Mouse (Mus musculus): Measurements from ENCODE around the gene Cnih1.
A peak's percentile ranks its signal among the peaks of the same experiment; 100 is the strongest.
"Not testable (repeated sequence)": the region's sequence is repeated elsewhere in the genome, so short reads cannot be mapped to it uniquely, and the experiment has no call there.

Cnih1 gene

GRCm38 (mm10) chr14:46788505-46788901, 292 bp upstream of the Cnih1 start:
- no peak for DNase-seq (ENCODE audit: low spot score)

DNA sequence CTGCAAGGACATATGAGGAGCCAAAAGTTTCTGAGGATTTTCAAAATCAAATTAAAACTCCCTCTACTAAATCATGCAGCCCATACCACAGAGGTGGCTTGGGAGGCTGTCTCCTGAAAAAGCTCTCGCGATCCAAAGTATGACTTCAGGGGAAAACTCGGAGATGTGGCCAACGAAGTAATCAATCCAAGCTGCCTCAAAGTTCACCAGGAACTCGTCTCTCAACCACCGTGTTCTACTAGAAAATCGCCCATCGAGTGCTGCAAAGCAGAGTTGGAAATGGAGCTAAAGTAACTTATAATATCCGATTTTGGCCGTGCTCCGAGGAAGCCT, 791 bp downstream of the Cnih1 start:
- no peak for DNase-seq (ENCODE audit: low spot score)

- no peak for DNase-seq (ENCODE audit: low spot score)
These were observed 3.0 kb downstream of the Cnih1 start for GRCm38 (mm10) chr14:46785247-46785646.

GRCm38 (mm10) chr14:46783327-46783926, 4.8 kb downstream of the Cnih1 start:
- DNase-seq (ENCODE audit: low spot score), result no peak

GRCm38 (mm10) chr14:46782187-46782828, 5.9 kb downstream of the Cnih1 start:
- no peak for DNase-seq (ENCODE audit: low spot score)

- DNase-seq (ENCODE audit: low spot score), result no peak
These were observed 7.1 kb downstream of the Cnih1 start for GRCm38 (mm10) chr14:46781086-46781485.

- no peak for DNase-seq (ENCODE audit: low spot score)
These were observed 9.0 kb downstream of the Cnih1 start for GRCm38 (mm10) chr14:46779217-46779616.

- DNase-seq (ENCODE audit: low spot score), result no peak
These were observed 9.5 kb downstream of the Cnih1 start for GRCm38 (mm10) chr14:46778756-46779155.

GRCm38 (mm10) chr14:46770036-46770435, 18.2 kb downstream of the Cnih1 start:
- DNase-seq (ENCODE audit: low spot score), result no peak

DNA sequence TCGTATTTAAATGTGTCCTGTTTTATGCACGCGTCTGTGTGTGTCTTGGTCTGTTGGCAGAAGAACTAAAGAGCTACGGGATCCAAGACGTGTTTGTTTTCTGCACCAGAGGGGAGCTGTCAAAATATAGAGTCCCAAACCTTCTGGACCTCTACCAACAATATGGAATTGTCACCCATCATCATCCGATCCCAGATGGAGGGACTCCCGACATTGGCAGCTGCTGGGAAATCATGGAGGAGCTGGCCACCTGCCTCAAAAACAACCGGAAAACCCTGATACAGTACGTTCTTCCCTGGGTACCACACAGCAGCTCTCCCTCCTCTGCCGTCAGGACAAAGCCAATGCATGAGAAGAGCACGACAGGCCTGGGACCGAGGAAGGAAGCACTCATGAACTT, 21.1 kb downstream of the Cnih1 start:
- no peak for DNase-seq (ENCODE audit: low spot score)

- DNase-seq (ENCODE audit: low spot score), result no peak
These were observed 27.0 kb downstream of the Cnih1 start for GRCm38 (mm10) chr14:46761186-46761585.

GRCm38 (mm10) chr14:46760355-46761029, 27.7 kb downstream of the Cnih1 start, which contains the start of gene Cdkn3:
Cdkn3 (plus strand) TSS chr14:46760541.
- DNase-seq (ENCODE audit: low spot score), result peak; percentile 78

- no peak for DNase-seq (ENCODE audit: low spot score)
These were observed 28.2 kb downstream of the Cnih1 start for GRCm38 (mm10) chr14:46759970-46760354.

GRCm38 (mm10) chr14:46757736-46758135, 30.5 kb downstream of the Cnih1 start:
- DNase-seq (ENCODE audit: low spot score), result no peak

DNA sequence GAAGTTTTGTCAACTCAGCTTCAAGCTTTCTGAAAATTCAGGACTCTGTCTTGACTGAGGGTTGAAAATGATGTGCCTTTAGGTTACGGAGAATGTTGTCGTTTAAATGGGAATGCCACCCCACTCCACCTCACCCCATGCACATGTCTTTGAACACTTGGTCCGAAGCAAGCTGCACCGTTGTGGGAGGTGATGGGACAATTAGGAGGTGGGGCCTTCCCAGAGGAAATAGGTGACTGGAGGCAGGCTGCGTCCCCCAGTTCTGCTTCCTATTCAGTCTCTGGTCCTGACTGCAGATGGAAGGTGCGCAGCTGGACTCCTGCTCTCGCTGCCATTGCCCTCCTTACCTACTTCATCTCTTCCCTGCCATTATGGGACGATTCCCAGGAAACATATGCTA, 32.4 kb downstream of the Cnih1 start:
- DNase-seq (ENCODE audit: low spot score), result no peak

- not testable (repeated sequence) for DNase-seq (ENCODE audit: low spot score)
These were observed 33.8 kb downstream of the Cnih1 start for GRCm38 (mm10) chr14:46754371-46754770.

GRCm38 (mm10) chr14:46745413-46745812, 42.8 kb downstream of the Cnih1 start:
- no peak for DNase-seq (ENCODE audit: low spot score)

- DNase-seq (ENCODE audit: low spot score), result no peak
These were observed 45.5 kb downstream of the Cnih1 start for GRCm38 (mm10) chr14:46742674-46743073.

DNA sequence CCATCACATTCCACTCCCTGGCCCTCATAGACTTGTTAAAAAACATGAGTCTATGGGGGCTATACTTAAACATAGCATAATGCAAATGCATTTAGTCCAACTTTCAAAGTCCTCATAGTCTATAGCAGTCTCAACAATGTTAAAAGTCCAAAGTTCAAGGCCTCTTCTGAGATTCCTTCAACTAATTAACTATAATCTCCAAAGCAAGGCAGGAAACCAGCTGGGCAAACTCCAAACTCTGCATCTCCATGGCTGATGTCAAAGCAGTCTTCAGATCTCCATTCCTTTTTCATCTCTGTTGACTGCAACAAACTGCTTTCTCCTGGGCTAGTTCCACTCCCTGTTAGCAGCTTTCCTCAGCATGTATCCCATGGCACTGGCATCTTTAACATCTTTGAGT, 50.9 kb downstream of the Cnih1 start:
- DNase-seq (ENCODE audit: low spot score), result not testable (repeated sequence)

- DNase-seq (ENCODE audit: low spot score), result no peak
These were observed 51.8 kb downstream of the Cnih1 start for GRCm38 (mm10) chr14:46736366-46736765.

- DNase-seq (ENCODE audit: low spot score), result no peak
These were observed 53.3 kb downstream of the Cnih1 start for GRCm38 (mm10) chr14:46734761-46735455.

DNA sequence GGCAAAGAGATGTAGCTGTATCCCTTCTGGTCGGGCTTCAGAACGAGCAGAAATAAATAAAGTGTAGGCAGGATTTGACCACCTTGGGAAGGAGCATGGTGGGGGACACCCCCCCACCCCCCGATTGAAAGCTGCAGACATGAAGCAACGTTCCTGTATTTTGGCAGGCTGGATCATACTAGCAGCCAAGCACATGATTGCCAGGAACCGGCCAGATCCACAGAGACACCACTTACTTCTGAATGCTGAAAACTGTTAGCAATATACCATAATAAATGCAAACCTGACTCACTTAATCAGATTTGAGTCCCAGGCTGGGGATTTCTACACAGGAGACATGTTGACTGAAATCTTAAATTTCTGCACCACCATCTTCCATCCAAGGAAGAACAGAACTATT, 53.9 kb downstream of the Cnih1 start:
- DNase-seq (ENCODE audit: low spot score), result no peak

GRCm38 (mm10) chr14:46725743-46726142, 62.5 kb downstream of the Cnih1 start:
- DNase-seq (ENCODE audit: low spot score), result no peak

All from urinary bladder, postnatal 25 days (tissue).